Mouse (Mus musculus) CH12.LX (cell line): Measurements from ENCODE around the gene Primpol. TPM values are rescaled to one million over a fixed set of nuclear protein-coding genes. Genes with fewer than 3 reads are reported as not detected.

Source experiments
- DNase-seq: peaks from one replicate; pipeline ENCODE4 v3.0.0-alpha.2; 2013; ENCODE audit errors: extremely low read depth
- H3K27ac ChIP-seq: 2 replicates; pipeline ENCODE4 v1.5.1; 2012; ENCODE audit warnings: low read depth, mild to moderate bottlenecking, control low read depth, moderate library complexity; ENCODE audit not compliant: insufficient read depth
- H3K27me3 ChIP-seq: replicated peaks from 2 replicates; pipeline ENCODE3; 2012; ENCODE audit warnings: inconsistent platforms
- H3K36me3 ChIP-seq, 2 experiments: replicated peaks in 1 of 2; 2 replicates each; pipeline versions ENCODE3 to v1.6.1; 2012; ENCODE audit warnings: inconsistent platforms in 1 of 2, low read length in 1 of 2, mild to moderate bottlenecking in 1 of 2, mixed read lengths in 1 of 2, moderate library complexity in 1 of 2; ENCODE audit not compliant: control insufficient read depth in 1 of 2, insufficient read depth in 1 of 2
- H3K4me1 ChIP-seq, 2 experiments: 2 replicates each; pipeline ENCODE4 v1.6.1; 2012; ENCODE audit warnings: inconsistent platforms in 1 of 2, moderate library complexity in 1 of 2; ENCODE audit not compliant: insufficient read depth in 2 of 2, control insufficient read depth in 1 of 2
- H3K4me2 ChIP-seq: 2 replicates; pipeline ENCODE4 v1.6.1; 2012; ENCODE audit warnings: low read depth, mild to moderate bottlenecking, control low read depth; ENCODE audit not compliant: poor library complexity, insufficient read depth, severe bottlenecking
- H3K4me3 ChIP-seq, 3 experiments: fragments of 150-350 bp in 1 of 3; sonication (generic) in 1 of 3; replicated peaks in 1 of 3; 2 replicates each; pipeline versions ENCODE3 to v1.5.1; 2011 to 2012; ENCODE audit warnings: low read depth in 2 of 3, low read length in 2 of 3, mild to moderate bottlenecking in 2 of 3, moderate library complexity in 2 of 3, control low read depth in 1 of 3, improper control_type of control experiment in 1 of 3, inconsistent platforms in 1 of 3, mixed read lengths in 1 of 3; ENCODE audit not compliant: poor library complexity in 1 of 3
- H3K79me2 ChIP-seq: replicated peaks from 2 replicates; pipeline ENCODE4 v1.6.1; 2012; ENCODE audit warnings: mild to moderate bottlenecking, moderate library complexity; ENCODE audit not compliant: control insufficient read depth, poor library complexity, insufficient read depth, severe bottlenecking; ENCODE audit errors: extremely low read depth
- H3K9ac ChIP-seq: 2 replicates; pipeline ENCODE4 v1.6.1; 2012; ENCODE audit warnings: low read depth, mild to moderate bottlenecking, control low read depth, moderate library complexity; ENCODE audit not compliant: insufficient read depth
- H3K9me3 ChIP-seq: replicated peaks from 2 replicates; pipeline ENCODE3; 2012; ENCODE audit warnings: low read length, inconsistent platforms, mixed read lengths
- CHD1 ChIP-seq: IDR thresholded peaks from 2 replicates; pipeline ENCODE4 v1.6.1; 2012; ENCODE audit warnings: low read depth, low read length, improper control_type of control experiment, inconsistent platforms
- E2F4 ChIP-seq: IDR thresholded peaks from 2 replicates; pipeline ENCODE4 v1.6.1; 2011; ENCODE audit warnings: low read depth, low read length, improper control_type of control experiment; ENCODE audit not compliant: insufficient replicate concordance
- ETS1 ChIP-seq: conservative IDR thresholded peaks from 2 replicates; pipeline ENCODE4 v1.6.1; 2012; ENCODE audit warnings: low read depth, mild to moderate bottlenecking, inconsistent platforms, low read length, improper control_type of control experiment, moderate library complexity
- GABPA ChIP-seq: IDR thresholded peaks from 2 replicates; pipeline ENCODE4 v1.6.1; 2012; ENCODE audit warnings: low read depth, low read length, improper control_type of control experiment, inconsistent platforms; ENCODE audit not compliant: insufficient replicate concordance
- HCFC1 ChIP-seq: IDR thresholded peaks from 2 replicates; pipeline ENCODE4 v1.6.1; 2012; ENCODE audit warnings: low read depth, mild to moderate bottlenecking, inconsistent platforms, low read length, improper control_type of control experiment
- IRF4 ChIP-seq: IDR thresholded peaks from 2 replicates; pipeline ENCODE4 v1.6.1; 2014; ENCODE audit warnings: low read depth, mild to moderate bottlenecking, inconsistent platforms, low read length, improper control_type of control experiment
- KAT2A ChIP-seq: IDR thresholded peaks from 2 replicates; pipeline ENCODE4 v1.6.1; 2012; ENCODE audit warnings: low read length, improper control_type of control experiment, inconsistent platforms; ENCODE audit not compliant: insufficient replicate concordance
- MAZ ChIP-seq: IDR thresholded peaks from 2 replicates; pipeline ENCODE4 v1.6.1; 2012; ENCODE audit warnings: low read depth, mild to moderate bottlenecking, inconsistent platforms, low read length, improper control_type of control experiment, moderate library complexity
- MXI1 ChIP-seq: IDR thresholded peaks from 2 replicates; pipeline ENCODE4 v1.6.1; 2011; ENCODE audit warnings: mild to moderate bottlenecking, low read depth, low read length, improper control_type of control experiment
- POLR2AphosphoS2 ChIP-seq: IDR thresholded peaks from 2 replicates; pipeline ENCODE4 v1.6.1; 2011; ENCODE audit warnings: low read depth, low read length, improper control_type of control experiment
- RCOR1 ChIP-seq: conservative IDR thresholded peaks from 2 replicates; pipeline ENCODE4 v1.6.1; 2012; ENCODE audit warnings: low read depth, mild to moderate bottlenecking, inconsistent platforms, low read length, improper control_type of control experiment
- SIN3A ChIP-seq: IDR thresholded peaks from 2 replicates; pipeline ENCODE4 v1.6.1; 2012; ENCODE audit warnings: low read length, improper control_type of control experiment, inconsistent platforms
- SMC3 ChIP-seq: IDR thresholded peaks from 2 replicates; pipeline ENCODE4 v1.6.1; 2011; ENCODE audit warnings: low read depth, low read length, improper control_type of control experiment
- TBP ChIP-seq: conservative IDR thresholded peaks from 2 replicates; pipeline ENCODE4 v1.6.1; 2011; ENCODE audit warnings: low read depth, low read length, improper control_type of control experiment
- TCF12 ChIP-seq: IDR thresholded peaks from 2 replicates; pipeline ENCODE4 v1.6.1; 2014; ENCODE audit warnings: low read depth, mild to moderate bottlenecking, inconsistent platforms, low read length, improper control_type of control experiment
- UBTF ChIP-seq: IDR thresholded peaks from 2 replicates; pipeline ENCODE4 v1.6.1; 2012; ENCODE audit warnings: low read depth, mild to moderate bottlenecking, inconsistent platforms, low read length, improper control_type of control experiment, moderate library complexity
- USF2 ChIP-seq: conservative IDR thresholded peaks from 2 replicates; pipeline ENCODE4 v1.6.1; 2011; ENCODE audit warnings: low read depth, low read length, improper control_type of control experiment
- ZC3H11A ChIP-seq: IDR thresholded peaks from 2 replicates; pipeline ENCODE4 v1.6.1; 2012; ENCODE audit warnings: low read depth, mild to moderate bottlenecking, inconsistent platforms, low read length, improper control_type of control experiment
- ZKSCAN1 ChIP-seq: IDR thresholded peaks from 2 replicates; pipeline ENCODE4 v1.6.1; 2012; ENCODE audit warnings: low read depth, inconsistent platforms, low read length, improper control_type of control experiment, borderline replicate concordance
- ZMIZ1 ChIP-seq: IDR thresholded peaks from 2 replicates; pipeline ENCODE4 v1.6.1; 2012; ENCODE audit warnings: low read depth, mild to moderate bottlenecking, inconsistent platforms, low read length, improper control_type of control experiment
- dilution Hi-C: fragments of 300-500 bp; cut with MboI; formaldehyde crosslinking; loops from 2 replicates; pipeline ENCODE4 v1.14.3; 2020; ENCODE audit warnings: low sequenced_read_pairs; ENCODE audit not compliant: extremely low pct_unique_long_range_greater_than_20kb, extremely low pct_ligation_motif_present
- in situ Hi-C: fragments of 300-500 bp; cut with MboI; formaldehyde crosslinking; loops from 3 replicates; pipeline ENCODE4 v1.14.3; 2019; ENCODE audit warnings: low sequenced_read_pairs, low pct_ligation_motif_present, low pct_unique_long_range_greater_than_20kb, mixed read lengths
- polyA plus RNA-seq: library from polyadenylated mRNA; unstranded; fragments of >175 nt; gene quantifications from 2 replicates; pipeline ENCODE4 v1.2.1, GENCODE M21; 2012; ENCODE audit warnings: low read depth; ENCODE audit not compliant: insufficient read length
- total RNA-seq, 2 experiments: library from RNA; depleted of rRNA; stranded (reverse); fragments of 300-350 nt in 1 of 2; fragments of >200 nt in 1 of 2; gene quantifications; 2 replicates each; pipeline ENCODE4 v1.2.3; 2012 to 2014

Primpol gene
- total and polyA plus RNA-seq, 3 experiments = 12.4 to 17.8 (median 15.3) TPM

- Histone ChIP-seq H3K9ac (no peak overlapping the region), H3K27ac (no peak overlapping the region), H3K27me3 (no peaks in the 10 kb centered on the region), H3K4me2 (no peak overlapping the region), H3K4me3 (no peak overlapping the region), H3K79me2 (no peaks in the 10 kb centered on the region), H3K9me3 (no peaks in the 10 kb centered on the region), H3K36me3 (peaks cover 2 to 91% of the 10 kb centered on the region in 2 experiments), H3K4me1 (no peaks in the 10 kb centered on the region)
- dilution Hi-C loops = no loop called here
- DNase-seq = no peak
- in situ Hi-C loops = no loop called here
- TF ChIP-seq ZKSCAN1 (no peak), RCOR1 (no peak), TCF12 (no peak), E2F4 (no peak), IRF4 (no peak), ZC3H11A (no peak), USF2 (no peak), HCFC1 (no peak), ETS1 (no peak)
Observed at GRCm38 (mm10) chr8:46529508-46529907, 87.5 kb downstream of the Primpol start.

- Histone ChIP-seq H3K27me3 (no peaks in the 10 kb centered on the region), H3K79me2 (no peaks in the 10 kb centered on the region), H3K36me3 (peaks cover 2 to 89% of the 10 kb centered on the region in 2 experiments)
- in situ Hi-C loops = no loop called here
- dilution Hi-C loops = no loop called here
- no peak for DNase-seq
- TF ChIP-seq SIN3A = no peak
- TF ChIP-seq SMC3 = no peak
- no peak for TF ChIP-seq CHD1
- no peak for TF ChIP-seq POLR2AphosphoS2
- TF ChIP-seq ZMIZ1 = no peak
- TF ChIP-seq RCOR1 = no peak
- no peak for TF ChIP-seq KAT2A
- TF ChIP-seq E2F4 = no peak
- no peak for TF ChIP-seq TBP
- TF ChIP-seq MXI1 = no peak
- no peak for TF ChIP-seq MAZ
- no peak for TF ChIP-seq GABPA
- TF ChIP-seq UBTF = no peak
- TF ChIP-seq, all 38 proteins: peak for 0
- H3K4me3 ChIP-seq = no peak overlapping the region
- H3K4me1 ChIP-seq = no peaks in the 10 kb centered on the region
- H3K27ac ChIP-seq = no peak overlapping the region
- H3K9ac ChIP-seq = no peak overlapping the region
- no peaks in the 10 kb centered on the region for H3K9me3 ChIP-seq
- H3K4me2 ChIP-seq = no peak overlapping the region
Observed at GRCm38 (mm10) chr8:46526821-46527220, 90.2 kb downstream of the Primpol start.
